Mouse (Mus musculus): Measurements from ENCODE around the gene Tpst1. TPM values are rescaled to one million over a fixed set of nuclear protein-coding genes. Genes with fewer than 3 reads are reported as not detected.

The Tpst1 gene
- polyA plus RNA-seq, 1 experiment from 2014 or later, result 70.7 TPM

- no peaks in the 10 kb centered on the region for H3K27me3 ChIP-seq (ENCODE audit: control insufficient read depth, insufficient read depth, low read length)
- H3K36me3 ChIP-seq (ENCODE audit: control insufficient read depth, insufficient read depth, low read length), result peaks cover 3% of the 10 kb centered on the region; the same call in 1 of the 2 replicates
- no peak overlapping the region for H3K27ac ChIP-seq (ENCODE audit: low read depth, low read length)
- no peaks in the 10 kb centered on the region for H3K9me3 ChIP-seq (ENCODE audit: control insufficient read depth, low read length)
- H3K4me2 ChIP-seq (replicated peaks; ENCODE audit: low read depth, low read length), result no peak overlapping the region
- no peaks in the 10 kb centered on the region for H3K4me1 ChIP-seq (ENCODE audit: control insufficient read depth, insufficient read depth, low read length)
- 68% methylated on average over 12 of the region's 12 CpGs for WGBS
- no peak overlapping the region for H3K9ac ChIP-seq (ENCODE audit: low read depth, low read length)
- H3K4me3 ChIP-seq (ENCODE audit: low read length), result no peak overlapping the region
- no peak for ATAC-seq (ENCODE audit: low FRiP score, low TSS enrichment)
Measured at GRCm38 (mm10) chr5:130096754-130097153, 23.6 kb downstream of the Tpst1 start.

GRCm38 (mm10) chr5:130097837-130098236, 24.7 kb downstream of the Tpst1 start:
- Histone ChIP-seq H3K36me3 (ENCODE audit: control insufficient read depth, insufficient read depth, low read length) (peaks cover 9% of the 10 kb centered on the region), H3K9me3 (ENCODE audit: control insufficient read depth, low read length) (no peaks in the 10 kb centered on the region), H3K9ac (ENCODE audit: low read depth, low read length) (no peak overlapping the region), H3K4me1 (ENCODE audit: control insufficient read depth, insufficient read depth, low read length) (no peaks in the 10 kb centered on the region), H3K27me3 (ENCODE audit: control insufficient read depth, insufficient read depth, low read length) (no peaks in the 10 kb centered on the region), H3K4me2 (replicated peaks; ENCODE audit: low read depth, low read length) (no peak overlapping the region), H3K4me3 (ENCODE audit: low read length) (no peak overlapping the region), H3K27ac (ENCODE audit: low read depth, low read length) (no peak overlapping the region)
- no peak for ATAC-seq (ENCODE audit: low FRiP score, low TSS enrichment)
- WGBS, result 57% methylated on average over 2 of the region's 2 CpGs

- Histone ChIP-seq H3K27ac (ENCODE audit: low read depth, low read length) (no peak overlapping the region), H3K4me2 (replicated peaks; ENCODE audit: low read depth, low read length) (no peak overlapping the region), H3K9me3 (ENCODE audit: control insufficient read depth, low read length) (no peaks in the 10 kb centered on the region), H3K4me3 (ENCODE audit: low read length) (no peak overlapping the region), H3K36me3 (ENCODE audit: control insufficient read depth, insufficient read depth, low read length) (peaks cover 13% of the 10 kb centered on the region), H3K4me1 (ENCODE audit: control insufficient read depth, insufficient read depth, low read length) (no peaks in the 10 kb centered on the region), H3K27me3 (ENCODE audit: control insufficient read depth, insufficient read depth, low read length) (no peaks in the 10 kb centered on the region), H3K9ac (ENCODE audit: low read depth, low read length) (no peak overlapping the region)
- WGBS, result 96% methylated on average over 17 of the region's 17 CpGs
- no peak for ATAC-seq (ENCODE audit: low FRiP score, low TSS enrichment)
Measured at GRCm38 (mm10) chr5:130101724-130102123, 28.6 kb downstream of the Tpst1 start.

- Histone ChIP-seq H3K4me3 (ENCODE audit: low read length) (no peak overlapping the region), H3K9me3 (ENCODE audit: control insufficient read depth, low read length) (no peaks in the 10 kb centered on the region), H3K9ac (ENCODE audit: low read depth, low read length) (no peak overlapping the region), H3K27ac (ENCODE audit: low read depth, low read length) (no peak overlapping the region), H3K4me2 (replicated peaks; ENCODE audit: low read depth, low read length) (no peak overlapping the region), H3K4me1 (ENCODE audit: control insufficient read depth, insufficient read depth, low read length) (no peaks in the 10 kb centered on the region), H3K27me3 (ENCODE audit: control insufficient read depth, insufficient read depth, low read length) (no peaks in the 10 kb centered on the region), H3K36me3 (ENCODE audit: control insufficient read depth, insufficient read depth, low read length) (peaks cover 2% of the 10 kb centered on the region; the same call in 1 of the 2 replicates)
- 90% methylated on average over 3 of the region's 3 CpGs for WGBS
- no peak for ATAC-seq (ENCODE audit: low FRiP score, low TSS enrichment)
Measured at GRCm38 (mm10) chr5:130109348-130109747, 36.2 kb downstream of the Tpst1 start.

- no peak overlapping the region for H3K9ac ChIP-seq (ENCODE audit: low read depth, low read length)
- H3K4me1 ChIP-seq (ENCODE audit: control insufficient read depth, insufficient read depth, low read length), result no peaks in the 10 kb centered on the region
- peaks cover 12% of the 10 kb centered on the region for H3K36me3 ChIP-seq (ENCODE audit: control insufficient read depth, insufficient read depth, low read length)
- H3K27me3 ChIP-seq (ENCODE audit: control insufficient read depth, insufficient read depth, low read length), result no peaks in the 10 kb centered on the region
- H3K4me2 ChIP-seq (replicated peaks; ENCODE audit: low read depth, low read length), result no peak overlapping the region
- no peaks in the 10 kb centered on the region for H3K9me3 ChIP-seq (ENCODE audit: control insufficient read depth, low read length)
- 77% methylated on average over 12 of the region's 12 CpGs for WGBS
- no peak overlapping the region for H3K27ac ChIP-seq (ENCODE audit: low read depth, low read length)
- ATAC-seq (ENCODE audit: low FRiP score, low TSS enrichment), result no peak
- H3K4me3 ChIP-seq (ENCODE audit: low read length), result no peak overlapping the region
Measured at GRCm38 (mm10) chr5:130110632-130111464, 37.7 kb downstream of the Tpst1 start.

- no peaks in the 10 kb centered on the region for H3K4me1 ChIP-seq (ENCODE audit: control insufficient read depth, insufficient read depth, low read length)
- no peak overlapping the region for H3K4me2 ChIP-seq (replicated peaks; ENCODE audit: low read depth, low read length)
- no peaks in the 10 kb centered on the region for H3K9me3 ChIP-seq (ENCODE audit: control insufficient read depth, low read length)
- no peak for ATAC-seq (ENCODE audit: low FRiP score, low TSS enrichment)
- H3K36me3 ChIP-seq (ENCODE audit: control insufficient read depth, insufficient read depth, low read length), result peaks cover 16% of the 10 kb centered on the region
- no peaks in the 10 kb centered on the region for H3K27me3 ChIP-seq (ENCODE audit: control insufficient read depth, insufficient read depth, low read length)
- H3K4me3 ChIP-seq (ENCODE audit: low read length), result no peak overlapping the region
- no peak overlapping the region for H3K9ac ChIP-seq (ENCODE audit: low read depth, low read length)
- no peak overlapping the region for H3K27ac ChIP-seq (ENCODE audit: low read depth, low read length)
Measured at GRCm38 (mm10) chr5:130112653-130113052, 39.5 kb downstream of the Tpst1 start.

GRCm38 (mm10) chr5:130116116-130116515, 43.0 kb downstream of the Tpst1 start:
- no peaks in the 10 kb centered on the region for H3K9me3 ChIP-seq (ENCODE audit: control insufficient read depth, low read length)
- no peak overlapping the region for H3K4me2 ChIP-seq (replicated peaks; ENCODE audit: low read depth, low read length)
- no peak overlapping the region for H3K9ac ChIP-seq (ENCODE audit: low read depth, low read length)
- no peak overlapping the region for H3K27ac ChIP-seq (ENCODE audit: low read depth, low read length)
- no peaks in the 10 kb centered on the region for H3K27me3 ChIP-seq (ENCODE audit: control insufficient read depth, insufficient read depth, low read length)
- peaks cover 14% of the 10 kb centered on the region for H3K36me3 ChIP-seq (ENCODE audit: control insufficient read depth, insufficient read depth, low read length)
- ATAC-seq (ENCODE audit: low FRiP score, low TSS enrichment), result no peak
- no peak overlapping the region for H3K4me3 ChIP-seq (ENCODE audit: low read length)
- WGBS, result 91% methylated on average over 12 of the region's 12 CpGs
- no peaks in the 10 kb centered on the region; the same call in 1 of the 2 replicates for H3K4me1 ChIP-seq (ENCODE audit: control insufficient read depth, insufficient read depth, low read length)

- Histone ChIP-seq H3K4me3 (ENCODE audit: low read length) (no peak overlapping the region), H3K27ac (ENCODE audit: low read depth, low read length) (no peak overlapping the region), H3K4me1 (ENCODE audit: control insufficient read depth, insufficient read depth, low read length) (no peaks in the 10 kb centered on the region; the same call in 1 of the 2 replicates), H3K4me2 (replicated peaks; ENCODE audit: low read depth, low read length) (no peak overlapping the region), H3K36me3 (ENCODE audit: control insufficient read depth, insufficient read depth, low read length) (peaks cover 14% of the 10 kb centered on the region), H3K9me3 (ENCODE audit: control insufficient read depth, low read length) (no peaks in the 10 kb centered on the region), H3K27me3 (ENCODE audit: control insufficient read depth, insufficient read depth, low read length) (no peaks in the 10 kb centered on the region), H3K9ac (ENCODE audit: low read depth, low read length) (no peak overlapping the region)
- 91% methylated on average over 7 of the region's 7 CpGs for WGBS
- no peak for ATAC-seq (ENCODE audit: low FRiP score, low TSS enrichment)
Measured at GRCm38 (mm10) chr5:130116857-130117256, 43.7 kb downstream of the Tpst1 start.

- WGBS, result 66% methylated on average over 6 of the region's 6 CpGs
Measured at GRCm38 (mm10) chr5:130117932-130118331, 44.8 kb downstream of the Tpst1 start.

More at GRCm38 (mm10) chr5:130117932-130118331, 44.8 kb downstream of the Tpst1 start:
- no peaks in the 10 kb centered on the region for H3K9me3 ChIP-seq (ENCODE audit: control insufficient read depth, low read length)
- H3K36me3 ChIP-seq (ENCODE audit: control insufficient read depth, insufficient read depth, low read length), result peaks cover 14% of the 10 kb centered on the region
- H3K4me2 ChIP-seq (replicated peaks; ENCODE audit: low read depth, low read length), result no peak overlapping the region
- H3K9ac ChIP-seq (ENCODE audit: low read depth, low read length), result no peak overlapping the region
- H3K27ac ChIP-seq (ENCODE audit: low read depth, low read length), result 0 out of 2 replicates have a peak overlapping the region, but pooled peaks have one; percentile 4
- H3K4me3 ChIP-seq (ENCODE audit: low read length), result no peak overlapping the region
- no peak for ATAC-seq (ENCODE audit: low FRiP score, low TSS enrichment)
- no peaks in the 10 kb centered on the region for H3K27me3 ChIP-seq (ENCODE audit: control insufficient read depth, insufficient read depth, low read length)
- H3K4me1 ChIP-seq (ENCODE audit: control insufficient read depth, insufficient read depth, low read length), result no peaks in the 10 kb centered on the region; the same call in 1 of the 2 replicates

All from kidney, embryonic 14.5 days (tissue).